Mouse (Mus musculus) E14TG2a.4 (cell line): Measurements from ENCODE around the gene Cacng2.

ENCODE experiments used
- CTCF ChIP-seq: conservative IDR thresholded peaks from 2 replicates; pipeline ENCODE4 v1.5.1; 2014; ENCODE audit warnings: low read length
- NANOG ChIP-seq: IDR thresholded peaks from 2 replicates; pipeline ENCODE4 v1.6.1; 2014; ENCODE audit warnings: borderline replicate concordance, low read length, mixed read lengths
- POU5F1 ChIP-seq: IDR thresholded peaks from 2 replicates; pipeline ENCODE4 v1.6.1; 2014; ENCODE audit warnings: low read length, borderline replicate concordance

DNA sequence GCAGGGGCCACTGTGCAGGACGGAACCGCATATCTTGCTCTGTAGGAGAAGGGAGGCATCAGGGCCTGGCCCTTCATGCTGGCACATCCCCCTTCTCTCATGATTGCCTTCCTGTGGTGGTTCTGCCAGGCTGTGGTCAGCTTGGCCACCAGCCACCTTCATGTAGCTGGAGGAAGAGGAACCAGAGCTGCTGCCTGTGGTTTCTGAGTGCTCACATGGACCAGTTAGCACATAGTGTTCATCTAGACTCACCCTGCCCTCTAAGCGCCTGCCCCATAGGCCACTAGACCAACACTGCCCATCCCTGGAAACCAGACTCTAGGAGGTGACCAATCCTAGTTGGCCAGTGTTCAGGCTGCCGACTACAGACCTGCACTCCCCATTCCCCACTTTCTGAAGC lies 174.1 kb downstream of the Cacng2 start:
- TF ChIP-seq CTCF, result no peak
- no peak for TF ChIP-seq POU5F1
- TF ChIP-seq NANOG, result no peak
